Mouse (Mus musculus): ENCODE results near the gene Cyfip1.

DNA sequence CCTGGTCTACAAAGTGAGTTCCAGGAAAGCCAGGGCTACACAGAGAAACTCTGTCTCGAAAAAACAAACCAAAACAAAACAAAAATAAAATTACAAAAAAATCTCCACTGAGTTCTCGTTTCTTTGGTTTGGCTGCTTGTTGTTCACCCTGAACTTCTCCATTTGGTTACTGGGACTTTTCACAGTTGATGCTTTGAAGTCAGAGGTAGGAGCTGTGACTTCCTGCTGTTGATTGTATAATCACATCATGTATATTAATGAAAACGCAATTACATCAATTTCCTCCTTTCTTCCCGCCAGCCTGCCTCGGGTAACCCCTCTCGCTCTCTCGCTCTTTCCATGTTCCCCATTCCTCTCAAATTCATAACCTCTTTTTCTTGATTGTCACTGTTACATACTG, 26.7 kb downstream of the Cyfip1 start:
- no peak for TF ChIP-seq CTCF (IDR thresholded peaks at IDR 0.05; ENCODE audit: low read depth)
- no peak for TF ChIP-seq EP300 (IDR thresholded peaks at IDR 0.05; ENCODE audit: low read depth)

All from liver, embryonic 14.5 days (tissue).